Mouse (Mus musculus): ENCODE measurements around the gene Fam57b. TPM values are rescaled to one million over a fixed set of nuclear protein-coding genes. Genes with fewer than 3 reads are reported as not detected.

The Fam57b gene
- polyA plus RNA-seq, 1 experiment from 2014 or later: 0.40 TPM

- whole genome bisulfite sequencing (ENCODE audit: insufficient replicate concordance): 1% methylated on average over 42 of the region's 42 CpGs
- peak; percentile 81 for ATAC-seq (replicated peaks; ENCODE audit: insufficient number of reproducible peaks, low FRiP score, low TSS enrichment)
- H3K4me3 ChIP-seq (ENCODE audit: low read depth, low read length): peak within 1 kb of the TSS; percentile 69
- H3K9me3 ChIP-seq (replicated peaks; ENCODE audit: control insufficient read depth, low read length): no peaks in the 10 kb centered on the region
- H3K36me3 ChIP-seq (ENCODE audit: control insufficient read depth, insufficient read depth, low read length): peaks cover 25% of the 10 kb centered on the region
- no peaks in the 10 kb centered on the region for H3K27me3 ChIP-seq (ENCODE audit: control insufficient read depth, insufficient read depth, low read length)
- peak within 1 kb of the TSS; percentile 76 for H3K27ac ChIP-seq (ENCODE audit: low read depth, low read length)
- peaks cover 9% of the 10 kb centered on the region; the same call in 1 of the 2 replicates for H3K4me1 ChIP-seq (ENCODE audit: control insufficient read depth, insufficient read depth, low read length)
- H3K4me2 ChIP-seq: peak within 1 kb of the TSS; percentile 75
- peak within 1 kb of the TSS; percentile 79 for H3K9ac ChIP-seq (ENCODE audit: low read depth, low read length)
Measured at GRCm38 (mm10) chr7:126861429-126862130, 64.1 kb downstream of the Fam57b start, which contains the start of gene Hirip3. Hirip3 (plus strand) TSS chr7:126861972.

- Histone ChIP-seq H3K4me3 (ENCODE audit: low read depth, low read length) (peak within 1 kb of the TSS; percentile 69), H3K36me3 (ENCODE audit: control insufficient read depth, insufficient read depth, low read length) (peaks cover 29% of the 10 kb centered on the region), H3K4me1 (ENCODE audit: control insufficient read depth, insufficient read depth, low read length) (peaks cover 9% of the 10 kb centered on the region; the same call in 1 of the 2 replicates), H3K4me2 (peak within 1 kb of the TSS; percentile 75), H3K27me3 (ENCODE audit: control insufficient read depth, insufficient read depth, low read length) (no peaks in the 10 kb centered on the region), H3K27ac (ENCODE audit: low read depth, low read length) (peak within 1 kb of the TSS; percentile 76), H3K9me3 (replicated peaks; ENCODE audit: control insufficient read depth, low read length) (no peaks in the 10 kb centered on the region), H3K9ac (ENCODE audit: low read depth, low read length) (peak within 1 kb of the TSS; percentile 79)
- WGBS (ENCODE audit: insufficient replicate concordance): under 1% methylated on average over 41 of the region's 41 CpGs
- ATAC-seq (replicated peaks; ENCODE audit: insufficient number of reproducible peaks, low FRiP score, low TSS enrichment): peak; percentile 62
Measured at GRCm38 (mm10) chr7:126862147-126862784, 64.8 kb downstream of the Fam57b start, which contains the start of gene Ino80e. Ino80e (minus strand) TSS chr7:126862377.

GRCm38 (mm10) chr7:126863791-126864190, 66.3 kb downstream of the Fam57b start:
- Histone ChIP-seq H3K36me3 (ENCODE audit: control insufficient read depth, insufficient read depth, low read length) (peaks cover 32% of the 10 kb centered on the region), H3K4me2 (peak overlapping the region; percentile 75), H3K9me3 (replicated peaks; ENCODE audit: control insufficient read depth, low read length) (no peaks in the 10 kb centered on the region), H3K27ac (ENCODE audit: low read depth, low read length) (0 out of 2 replicates have a peak overlapping the region, but pooled peaks have one; percentile 3), H3K27me3 (ENCODE audit: control insufficient read depth, insufficient read depth, low read length) (no peaks in the 10 kb centered on the region), H3K4me1 (ENCODE audit: control insufficient read depth, insufficient read depth, low read length) (peaks cover 9% of the 10 kb centered on the region; the same call in 1 of the 2 replicates), H3K9ac (ENCODE audit: low read depth, low read length) (no peak overlapping the region; the same call in 1 of the 2 replicates), H3K4me3 (ENCODE audit: low read depth, low read length) (no peak overlapping the region)
- 77% methylated on average over 6 of the region's 6 CpGs for WGBS (ENCODE audit: insufficient replicate concordance)
- no peak for ATAC-seq (replicated peaks; ENCODE audit: insufficient number of reproducible peaks, low FRiP score, low TSS enrichment)

- no peak overlapping the region for H3K4me3 ChIP-seq (ENCODE audit: low read depth, low read length)
- H3K27me3 ChIP-seq (ENCODE audit: control insufficient read depth, insufficient read depth, low read length): no peaks in the 10 kb centered on the region
- 91% methylated on average over 2 of the region's 2 CpGs for WGBS (ENCODE audit: insufficient replicate concordance)
- no peak overlapping the region for H3K4me2 ChIP-seq
- no peak overlapping the region for H3K27ac ChIP-seq (ENCODE audit: low read depth, low read length)
- H3K36me3 ChIP-seq (ENCODE audit: control insufficient read depth, insufficient read depth, low read length): peaks cover 58% of the 10 kb centered on the region
- H3K4me1 ChIP-seq (ENCODE audit: control insufficient read depth, insufficient read depth, low read length): peaks cover 5% of the 10 kb centered on the region; the same call in 1 of the 2 replicates
- no peak for ATAC-seq (replicated peaks; ENCODE audit: insufficient number of reproducible peaks, low FRiP score, low TSS enrichment)
- no peaks in the 10 kb centered on the region for H3K9me3 ChIP-seq (replicated peaks; ENCODE audit: control insufficient read depth, low read length)
- H3K9ac ChIP-seq (ENCODE audit: low read depth, low read length): no peak overlapping the region
Measured at GRCm38 (mm10) chr7:126867534-126867933, 70.1 kb downstream of the Fam57b start.

- Histone ChIP-seq H3K9me3 (replicated peaks; ENCODE audit: control insufficient read depth, low read length) (no peaks in the 10 kb centered on the region), H3K4me1 (ENCODE audit: control insufficient read depth, insufficient read depth, low read length) (peaks cover 2% of the 10 kb centered on the region; the same call in 1 of the 2 replicates), H3K27me3 (ENCODE audit: control insufficient read depth, insufficient read depth, low read length) (no peaks in the 10 kb centered on the region), H3K27ac (ENCODE audit: low read depth, low read length) (no peak overlapping the region), H3K4me3 (ENCODE audit: low read depth, low read length) (no peak overlapping the region), H3K4me2 (no peak overlapping the region), H3K36me3 (ENCODE audit: control insufficient read depth, insufficient read depth, low read length) (peaks cover 62% of the 10 kb centered on the region), H3K9ac (ENCODE audit: low read depth, low read length) (no peak overlapping the region)
- 85% methylated on average over 12 of the region's 12 CpGs for WGBS (ENCODE audit: insufficient replicate concordance)
- ATAC-seq (replicated peaks; ENCODE audit: insufficient number of reproducible peaks, low FRiP score, low TSS enrichment): no peak
Measured at GRCm38 (mm10) chr7:126868003-126868402, 70.5 kb downstream of the Fam57b start.

GRCm38 (mm10) chr7:126869780-126870519, 72.5 kb downstream of the Fam57b start:
- Histone ChIP-seq H3K36me3 (ENCODE audit: control insufficient read depth, insufficient read depth, low read length) (peaks cover 66% of the 10 kb centered on the region), H3K4me3 (ENCODE audit: low read depth, low read length) (no peak overlapping the region), H3K4me2 (no peak overlapping the region), H3K4me1 (ENCODE audit: control insufficient read depth, insufficient read depth, low read length) (no peaks in the 10 kb centered on the region), H3K27ac (ENCODE audit: low read depth, low read length) (no peak overlapping the region), H3K9ac (ENCODE audit: low read depth, low read length) (no peak overlapping the region), H3K27me3 (ENCODE audit: control insufficient read depth, insufficient read depth, low read length) (no peaks in the 10 kb centered on the region), H3K9me3 (replicated peaks; ENCODE audit: control insufficient read depth, low read length) (no peaks in the 10 kb centered on the region)
- WGBS (ENCODE audit: insufficient replicate concordance): 91% methylated on average over 23 of the region's 23 CpGs
- no peak for ATAC-seq (replicated peaks; ENCODE audit: insufficient number of reproducible peaks, low FRiP score, low TSS enrichment)

GRCm38 (mm10) chr7:126870520-126870891, 73.0 kb downstream of the Fam57b start:
- no peak overlapping the region for H3K4me3 ChIP-seq (ENCODE audit: low read depth, low read length)
- H3K4me1 ChIP-seq (ENCODE audit: control insufficient read depth, insufficient read depth, low read length): no peaks in the 10 kb centered on the region
- H3K9me3 ChIP-seq (replicated peaks; ENCODE audit: control insufficient read depth, low read length): no peaks in the 10 kb centered on the region
- ATAC-seq (replicated peaks; ENCODE audit: insufficient number of reproducible peaks, low FRiP score, low TSS enrichment): no peak
- no peak overlapping the region for H3K9ac ChIP-seq (ENCODE audit: low read depth, low read length)
- no peak overlapping the region for H3K4me2 ChIP-seq
- H3K27ac ChIP-seq (ENCODE audit: low read depth, low read length): no peak overlapping the region
- no peaks in the 10 kb centered on the region for H3K27me3 ChIP-seq (ENCODE audit: control insufficient read depth, insufficient read depth, low read length)
- H3K36me3 ChIP-seq (ENCODE audit: control insufficient read depth, insufficient read depth, low read length): peaks cover 67% of the 10 kb centered on the region
- WGBS (ENCODE audit: insufficient replicate concordance): 100% methylated on average over 2 of the region's 2 CpGs

- ATAC-seq (replicated peaks; ENCODE audit: insufficient number of reproducible peaks, low FRiP score, low TSS enrichment): no peak
- Histone ChIP-seq H3K27me3 (ENCODE audit: control insufficient read depth, insufficient read depth, low read length) (no peaks in the 10 kb centered on the region), H3K4me1 (ENCODE audit: control insufficient read depth, insufficient read depth, low read length) (peaks cover 9% of the 10 kb centered on the region), H3K4me2 (no peak overlapping the region), H3K36me3 (ENCODE audit: control insufficient read depth, insufficient read depth, low read length) (peaks cover 63% of the 10 kb centered on the region), H3K9me3 (replicated peaks; ENCODE audit: control insufficient read depth, low read length) (no peaks in the 10 kb centered on the region), H3K9ac (ENCODE audit: low read depth, low read length) (no peak overlapping the region), H3K27ac (ENCODE audit: low read depth, low read length) (no peak overlapping the region), H3K4me3 (ENCODE audit: low read depth, low read length) (no peak overlapping the region)
- 100% methylated on average over 1 of the region's 1 CpGs for WGBS (ENCODE audit: insufficient replicate concordance)
Measured at GRCm38 (mm10) chr7:126877239-126877638, 79.8 kb downstream of the Fam57b start.
